Mouse (Mus musculus) c-Kit-positive CD71-negative TER-119-negative erythroid progenitor cells, embryonic 14.5 days (primary cell): ENCODE results near the gene Ing3.

ENCODE experiments used
- DNase-seq: peaks from one replicate; pipeline ENCODE4 v3.0.0-alpha.2; 2013; ENCODE audit warnings: low read depth

Gene Ing3

DNA sequence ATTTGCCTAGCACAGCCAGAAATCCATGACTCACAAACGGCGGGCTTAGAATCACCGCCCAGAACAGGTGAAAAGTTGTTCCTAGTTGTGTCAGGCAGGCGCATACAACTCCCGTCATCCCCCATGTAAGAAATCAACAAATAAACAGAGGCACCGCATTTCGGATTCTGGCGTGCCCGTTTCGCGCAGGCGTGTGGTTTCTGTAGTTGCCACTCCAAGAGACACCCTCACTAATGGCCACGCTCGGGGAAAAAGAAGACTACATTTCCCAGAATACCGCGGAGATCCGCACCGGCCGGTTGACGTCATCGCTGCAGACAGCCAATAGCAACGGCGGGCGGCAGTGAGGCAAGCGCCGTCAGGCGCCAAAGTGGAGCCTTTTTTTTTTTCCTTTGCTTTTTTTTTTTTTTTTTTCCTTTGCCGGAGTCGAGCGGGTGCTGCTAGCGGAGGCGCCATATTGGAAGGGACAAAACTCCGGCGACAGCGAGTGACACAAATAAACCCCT, at the start of gene Ing3:
Gene Ing3, plus strand, starts transcription at position 346 of the 506 bp plus-strand sequence.
- DNase-seq: peak; percentile 95

DNA sequence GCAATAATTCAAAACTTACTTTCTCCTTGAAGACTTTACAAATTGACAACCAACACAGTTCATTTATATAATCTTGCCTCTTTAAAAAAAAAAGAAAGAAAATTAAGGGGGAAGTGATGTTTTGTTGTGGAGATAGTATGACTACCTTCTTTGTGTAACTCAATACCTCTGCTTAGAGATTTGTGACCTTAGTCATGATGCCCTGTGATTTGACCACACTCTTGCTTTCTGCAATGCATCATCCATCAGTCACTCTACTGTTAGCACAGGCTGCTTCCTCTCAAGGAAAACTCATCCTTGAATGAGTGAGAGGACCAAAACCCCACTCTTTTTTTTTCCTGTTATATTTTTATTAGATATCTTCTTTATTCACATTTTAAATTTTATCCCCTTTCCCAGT, 39.7 kb upstream of the Ing3 start:
- DNase-seq: no peak

DNA sequence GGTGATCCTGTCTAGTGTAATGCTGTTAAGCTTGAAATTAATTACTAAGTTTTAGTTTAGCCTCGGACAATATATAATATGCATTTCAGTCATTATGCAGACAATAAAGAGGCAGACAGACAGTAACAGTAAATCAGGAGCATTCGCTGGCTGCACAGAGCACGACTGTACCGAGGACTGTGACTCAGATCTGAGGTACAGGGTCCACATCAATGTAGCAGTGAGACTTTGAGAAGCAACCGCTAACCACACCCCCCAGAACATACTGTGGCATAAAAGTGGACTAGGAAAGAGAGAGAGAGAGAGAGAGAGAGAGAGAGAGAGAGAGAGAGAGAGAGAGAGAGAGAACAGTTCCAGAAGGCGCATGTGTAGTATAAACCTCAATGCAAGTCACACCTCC, 38.6 kb upstream of the Ing3 start:
- DNase-seq: no peak

DNA sequence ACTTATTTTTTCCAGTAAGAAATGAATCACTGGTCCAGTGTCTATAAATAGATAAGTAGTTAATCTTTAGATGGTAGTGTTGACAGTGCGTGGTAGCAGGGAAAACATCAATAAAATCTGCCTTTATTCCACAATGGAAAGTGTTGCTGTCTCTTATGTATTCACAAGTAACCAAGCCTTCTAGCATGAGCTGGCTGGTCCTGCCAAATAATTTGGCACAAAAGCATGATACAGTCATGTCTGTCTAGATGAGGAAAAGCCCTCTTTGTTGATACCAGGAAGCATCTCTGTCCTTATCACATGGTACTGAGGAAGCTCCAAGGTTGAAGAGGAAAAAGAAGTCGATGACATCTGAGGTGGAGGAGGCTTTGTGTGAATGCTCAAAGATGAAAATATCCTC, 32.8 kb upstream of the Ing3 start:
- DNase-seq: no peak

DNA sequence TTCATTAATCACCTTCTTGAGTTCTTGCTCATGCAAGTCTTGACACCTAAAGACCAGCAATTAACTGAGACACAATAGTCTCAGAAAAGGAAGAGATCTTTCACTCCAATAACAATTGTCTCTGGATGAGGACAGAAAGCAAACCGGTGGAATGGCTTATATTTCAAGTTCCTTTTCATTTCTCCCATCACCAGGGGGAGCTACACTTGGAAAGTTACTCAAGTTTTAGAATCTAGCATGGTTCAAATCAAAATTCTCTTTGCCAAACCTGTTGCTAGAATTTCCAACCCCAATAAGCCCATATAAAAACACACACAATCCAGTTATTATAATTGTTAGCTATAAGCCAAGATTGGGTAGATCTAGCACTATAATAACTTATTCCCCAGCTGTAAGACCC, 25.2 kb upstream of the Ing3 start:
- DNase-seq: no peak

DNA sequence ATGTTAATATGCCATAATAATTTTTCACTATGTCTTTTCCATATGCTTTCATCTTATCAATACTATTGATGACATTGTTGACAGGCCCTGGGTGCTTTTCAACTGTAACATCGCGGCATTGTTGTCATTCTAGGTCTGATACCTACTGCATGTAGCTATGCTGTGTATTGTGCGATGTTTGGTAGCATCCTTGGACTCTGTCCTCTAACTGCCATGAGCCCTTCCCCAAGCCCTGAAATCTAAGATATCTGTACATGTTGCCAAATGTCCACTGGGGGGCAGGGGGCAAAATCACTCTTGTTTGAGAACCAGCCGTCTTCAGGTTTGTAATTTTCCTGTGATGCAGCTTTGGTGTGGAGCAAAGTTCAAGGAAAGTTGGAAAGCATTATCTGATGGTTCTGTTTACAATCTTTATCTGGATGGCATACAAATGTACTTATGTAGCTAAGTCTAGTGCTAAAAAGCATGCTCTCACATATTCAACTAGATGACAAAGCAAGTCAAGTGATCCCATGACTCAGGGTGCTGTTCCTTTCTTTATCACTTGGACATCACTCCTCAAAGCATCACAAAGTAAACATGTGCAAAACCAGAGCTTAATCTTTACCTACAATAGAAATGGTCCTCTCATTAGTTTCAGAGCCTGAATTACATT, 11.3 kb upstream of the Ing3 start:
- no peak for DNase-seq

DNA sequence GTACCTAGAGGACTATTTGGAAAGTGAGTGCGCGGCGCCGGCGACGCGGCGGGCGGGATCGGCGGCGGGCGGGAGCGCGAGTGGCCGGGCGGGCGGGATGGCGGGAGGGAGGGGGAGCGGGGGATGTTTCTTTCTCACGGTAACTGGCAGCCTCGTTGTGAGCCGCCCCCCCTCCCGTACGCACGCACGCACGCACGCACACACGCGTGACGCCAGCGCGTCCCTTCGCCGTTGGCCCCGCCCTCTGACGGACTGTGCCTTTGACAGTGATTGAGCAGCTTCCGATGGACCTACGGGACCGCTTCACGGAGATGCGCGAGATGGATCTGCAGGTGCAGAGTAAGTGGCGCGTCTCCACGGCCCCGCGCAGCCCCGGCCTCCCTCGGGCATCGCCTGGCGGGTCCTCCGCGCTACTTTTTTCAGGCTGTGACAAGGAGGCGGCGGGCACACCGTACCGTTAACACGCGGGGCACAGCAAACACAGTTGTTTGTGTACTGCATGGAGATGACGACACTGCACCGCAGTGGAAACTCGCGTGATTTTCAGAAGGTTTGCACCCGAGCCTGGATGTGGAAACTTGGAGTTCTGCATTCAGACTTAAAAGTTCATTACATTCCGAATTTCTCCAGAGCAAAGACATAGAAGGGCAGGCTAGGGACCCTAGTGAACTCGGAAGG, 539 bp downstream of the Ing3 start:
- DNase-seq: peak; percentile 92

DNA sequence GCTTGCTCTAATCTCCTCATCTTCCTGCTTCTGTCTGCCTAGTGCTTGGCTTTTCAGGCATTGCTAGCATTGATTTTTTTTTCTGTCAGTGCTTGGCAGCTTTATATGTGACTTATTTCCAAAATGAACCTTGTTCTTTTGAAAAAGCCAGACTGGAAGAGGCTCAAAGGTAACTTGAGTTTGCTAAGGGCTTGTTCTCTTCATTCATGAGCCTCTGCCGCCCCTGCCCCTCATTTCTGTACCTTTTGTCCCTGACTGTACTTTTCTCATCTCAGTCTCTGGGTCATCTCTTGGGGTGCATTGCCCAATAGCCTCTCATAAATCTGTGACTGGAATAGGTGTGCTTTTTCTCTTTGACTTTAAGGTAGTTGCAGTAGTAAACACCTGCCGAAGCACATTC, 1.3 kb downstream of the Ing3 start:
- no peak for DNase-seq

DNA sequence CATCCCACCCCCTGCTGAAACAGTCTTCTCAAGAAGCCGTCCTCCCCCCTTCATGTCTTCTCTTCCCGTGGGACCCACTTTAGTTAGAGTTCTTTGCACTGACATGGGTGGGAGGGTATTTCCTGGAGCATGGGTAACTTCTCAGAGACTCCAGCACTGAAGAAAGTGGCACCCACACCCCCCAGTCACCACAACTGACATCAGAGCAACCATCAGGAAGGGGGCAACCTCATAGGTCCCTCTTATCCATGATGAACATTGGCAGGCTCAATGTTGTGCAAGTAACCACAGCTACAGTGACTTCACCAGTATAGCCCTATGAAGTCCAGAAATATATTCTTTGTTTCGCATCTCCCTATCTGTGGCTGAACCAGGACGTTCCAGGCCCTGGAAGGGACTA, 6.1 kb downstream of the Ing3 start:
- no peak for DNase-seq

DNA sequence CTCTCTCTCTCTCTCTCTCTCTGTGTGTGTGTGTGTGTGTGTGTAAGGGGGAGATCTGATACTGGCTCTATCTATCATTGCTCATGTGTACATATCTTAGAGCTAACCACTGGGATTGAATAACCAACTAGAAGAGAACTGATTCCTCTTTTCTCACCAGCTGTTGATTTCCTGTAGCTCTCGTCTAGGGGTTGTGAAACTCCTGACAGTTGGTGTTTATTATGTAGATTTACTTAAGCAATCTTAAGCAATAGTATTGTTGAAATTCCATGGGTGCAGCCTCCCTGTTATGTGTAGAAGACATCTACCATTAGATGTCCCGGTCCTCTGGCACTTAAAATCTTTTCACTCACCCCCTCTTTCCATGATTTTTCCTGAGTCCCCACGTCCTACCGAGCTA, 9.6 kb downstream of the Ing3 start:
- DNase-seq: no peak

DNA sequence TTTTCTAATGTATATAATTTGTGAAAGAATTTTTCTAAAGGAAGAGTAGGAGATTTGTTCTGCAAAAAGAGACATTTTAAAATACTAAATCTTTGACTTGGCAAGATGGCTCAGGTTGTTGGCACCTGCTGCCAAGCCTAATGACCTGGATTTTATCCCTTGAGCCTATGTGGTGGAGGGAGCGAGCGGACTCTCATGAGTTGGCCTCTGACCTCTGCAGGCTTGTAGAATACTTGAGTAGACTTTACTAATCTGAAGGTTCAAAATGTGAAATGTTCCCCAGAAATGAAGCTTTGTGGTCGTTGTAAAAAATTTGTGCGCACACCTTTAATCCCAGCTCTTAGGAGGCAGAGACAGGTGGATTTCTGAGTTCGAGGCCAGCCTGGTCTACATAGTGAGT, 10.5 kb downstream of the Ing3 start:
- DNase-seq: no peak

DNA sequence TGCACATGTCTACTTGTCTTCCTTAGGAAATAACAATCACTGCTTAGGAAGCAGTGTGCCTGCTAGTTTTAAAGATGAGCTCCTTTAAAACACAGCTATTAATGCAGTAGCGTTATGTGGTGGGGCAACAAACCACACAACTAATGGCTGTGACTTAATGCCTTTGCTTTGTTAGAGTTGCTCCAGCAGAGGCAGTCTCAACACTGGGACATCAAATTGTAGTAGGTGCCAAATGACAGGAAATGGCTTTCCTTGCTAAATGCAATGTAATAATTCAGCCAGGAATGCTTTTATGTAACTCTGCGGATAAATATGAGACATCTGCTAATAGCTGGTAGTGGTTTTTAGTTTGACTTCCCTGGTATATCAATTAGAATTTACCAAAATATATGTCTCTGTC, 28.2 kb downstream of the Ing3 start:
- no peak for DNase-seq

DNA sequence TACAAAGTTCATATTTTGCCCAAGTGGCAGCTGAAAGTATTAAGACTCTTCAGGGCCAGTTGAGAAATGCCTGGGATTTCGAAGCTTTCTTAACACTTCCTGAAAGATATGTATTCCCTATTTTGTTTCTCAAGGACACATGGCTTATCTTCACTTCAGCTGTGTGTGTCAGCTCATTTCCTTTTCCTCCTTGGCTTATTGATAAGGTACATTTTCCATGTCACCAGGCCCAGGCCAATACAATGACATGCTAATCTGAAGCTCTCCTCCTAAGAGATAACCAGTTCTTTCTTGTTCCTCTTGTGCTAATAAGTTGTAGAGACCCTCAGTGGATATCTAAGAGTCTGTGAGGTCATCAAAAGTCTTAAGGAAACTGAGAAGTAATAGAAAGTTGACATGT, 31.7 kb downstream of the Ing3 start:
- DNase-seq: no peak

DNA sequence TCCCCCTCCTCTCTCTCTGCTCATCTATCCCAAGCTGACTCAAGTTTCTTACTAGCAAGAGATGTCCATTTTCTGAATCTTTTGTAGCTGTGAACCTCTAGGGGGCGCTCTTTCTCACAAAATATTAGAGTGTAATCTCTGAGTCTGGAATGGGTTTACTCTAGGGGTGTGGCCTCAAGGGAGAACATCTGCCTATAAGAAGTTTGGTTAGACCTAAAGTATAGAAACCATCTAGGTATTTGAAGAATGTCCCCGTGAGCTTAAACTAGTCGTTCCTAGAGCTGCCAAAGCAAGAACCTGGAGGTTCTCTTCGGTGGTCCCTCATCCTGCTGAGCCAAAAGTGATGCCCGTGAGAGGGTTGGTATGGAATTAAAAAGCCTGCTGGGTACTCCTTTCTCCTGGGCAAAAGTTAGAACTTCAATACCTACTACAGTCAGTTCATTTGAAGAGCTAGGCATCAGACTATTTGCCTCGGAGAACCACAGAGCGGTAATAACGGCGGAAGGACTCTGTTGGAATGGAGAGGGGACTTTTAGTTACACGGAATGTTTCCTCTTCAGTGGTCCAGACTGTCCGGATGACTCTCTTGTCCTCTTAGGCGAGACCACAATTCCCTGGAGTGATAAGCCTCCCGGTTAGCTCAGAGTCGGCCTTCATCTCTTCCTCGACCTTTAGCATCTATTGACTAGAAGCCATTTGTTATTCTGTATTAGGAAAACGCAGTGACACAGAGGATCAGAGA, 35.8 kb downstream of the Ing3 start:
- peak; percentile 84 for DNase-seq

DNA sequence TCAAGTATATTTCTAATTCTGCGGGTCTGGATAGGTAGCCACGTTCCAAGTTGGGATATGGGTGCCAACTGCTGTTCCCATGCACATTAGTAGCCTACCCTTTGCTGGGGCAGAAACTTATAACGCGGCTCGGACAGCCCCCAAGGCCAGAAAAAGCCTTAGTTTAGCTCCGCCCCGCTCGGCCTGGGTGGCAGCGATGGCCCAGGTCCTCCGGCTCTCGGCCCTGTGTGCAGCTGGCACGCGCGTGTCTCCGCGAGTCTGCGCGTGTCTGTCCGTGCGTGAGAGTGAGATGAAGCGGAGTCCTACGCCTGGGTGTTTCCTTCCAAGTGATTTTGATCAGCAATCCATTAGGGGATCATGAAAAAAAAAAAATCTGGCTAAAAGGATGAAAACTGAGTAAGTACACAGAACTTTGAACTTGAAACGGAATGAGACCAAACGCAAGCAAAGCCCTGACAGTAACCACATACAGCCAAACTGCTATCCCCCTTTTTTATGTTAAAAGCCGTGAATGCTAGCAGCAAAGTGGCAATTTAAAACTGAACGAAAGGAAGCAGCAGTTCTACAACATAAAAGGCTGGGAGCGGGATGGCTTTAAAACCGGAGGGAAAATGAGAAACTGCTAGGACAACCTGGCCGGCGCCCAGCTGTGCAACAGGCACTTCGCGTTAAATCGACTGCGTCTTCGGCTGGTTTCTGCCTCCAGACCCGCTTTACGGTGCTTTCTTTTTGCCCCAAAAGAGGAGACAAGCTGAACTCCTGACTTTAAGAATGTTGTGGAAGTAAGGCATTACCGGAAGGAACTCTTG, 36.6 kb downstream of the Ing3 start, which contains the start of gene Cped1:
Gene Cped1, plus strand, starts transcription at position 185 of the 809 bp plus-strand sequence.
- no peak for DNase-seq

DNA sequence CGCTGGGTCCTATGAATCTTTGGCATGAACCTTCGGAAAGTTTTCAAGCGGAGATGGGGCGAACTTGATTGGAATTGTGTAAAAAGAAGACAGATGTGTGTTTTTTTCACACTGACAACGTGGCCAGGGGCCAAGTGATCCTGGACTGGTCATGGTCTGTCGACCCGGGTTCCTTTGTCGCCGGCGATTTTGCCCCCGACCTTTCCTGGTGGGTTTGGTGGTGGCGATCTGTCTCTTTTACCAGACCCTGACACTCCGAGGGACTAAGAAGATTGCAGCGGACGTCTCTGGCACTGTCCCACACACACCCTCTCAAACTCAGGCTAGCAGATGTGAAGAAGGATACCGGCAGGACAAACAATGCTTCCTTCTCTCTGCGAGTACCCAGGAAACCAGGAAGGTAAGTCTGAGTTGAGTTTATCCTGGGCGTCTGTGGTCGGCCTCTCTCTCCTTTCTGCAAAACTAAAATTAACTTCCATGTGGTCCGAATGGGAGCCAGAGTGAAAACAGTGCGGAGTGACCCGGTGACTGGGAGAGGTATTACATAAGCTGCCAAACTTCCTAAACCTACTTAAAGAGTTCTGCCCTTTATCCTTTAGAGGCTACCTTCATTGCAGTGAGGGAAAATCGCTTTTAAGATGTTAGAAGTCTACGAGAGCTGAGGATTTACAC, 37.4 kb downstream of the Ing3 start:
- no peak for DNase-seq

DNA sequence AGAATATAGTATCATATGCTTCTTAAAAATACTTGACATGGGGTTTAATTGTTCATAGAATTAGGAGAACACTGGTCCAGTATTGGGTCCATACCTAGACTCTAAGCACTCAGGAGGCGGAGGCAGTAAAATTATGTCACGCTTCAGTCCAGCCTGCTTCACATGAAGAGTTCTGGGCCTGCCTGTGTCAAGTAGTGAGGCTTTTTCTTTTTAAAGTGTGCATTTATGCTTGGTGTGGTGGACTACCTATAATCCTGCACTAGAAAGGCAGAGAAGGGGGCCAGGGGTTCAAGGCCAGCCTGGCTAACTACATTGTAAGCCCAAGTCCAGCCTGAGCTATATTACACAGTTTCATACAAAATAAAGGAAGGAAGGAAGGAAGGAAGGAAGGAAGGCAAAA, 38.2 kb downstream of the Ing3 start:
- DNase-seq: no peak

DNA sequence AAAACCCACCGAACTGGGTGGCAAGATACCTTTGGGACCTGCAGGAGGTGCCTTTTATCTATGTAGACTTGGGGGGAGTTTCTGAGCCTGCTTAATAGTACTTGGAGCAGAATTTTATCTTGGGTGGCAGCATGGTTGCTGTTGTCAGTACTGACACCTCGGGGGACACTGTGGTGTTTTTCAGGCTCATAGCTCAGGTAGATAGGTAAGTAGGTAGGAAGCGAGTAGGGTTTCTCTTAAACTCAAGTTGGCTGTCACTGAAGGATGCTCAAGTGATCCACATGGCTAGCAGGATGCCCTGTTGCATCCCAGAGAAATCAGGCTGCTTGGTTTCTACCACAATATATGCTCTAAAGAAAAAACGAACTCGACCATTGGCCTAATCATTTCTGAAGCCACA, 38.9 kb downstream of the Ing3 start:
- no peak for DNase-seq

DNA sequence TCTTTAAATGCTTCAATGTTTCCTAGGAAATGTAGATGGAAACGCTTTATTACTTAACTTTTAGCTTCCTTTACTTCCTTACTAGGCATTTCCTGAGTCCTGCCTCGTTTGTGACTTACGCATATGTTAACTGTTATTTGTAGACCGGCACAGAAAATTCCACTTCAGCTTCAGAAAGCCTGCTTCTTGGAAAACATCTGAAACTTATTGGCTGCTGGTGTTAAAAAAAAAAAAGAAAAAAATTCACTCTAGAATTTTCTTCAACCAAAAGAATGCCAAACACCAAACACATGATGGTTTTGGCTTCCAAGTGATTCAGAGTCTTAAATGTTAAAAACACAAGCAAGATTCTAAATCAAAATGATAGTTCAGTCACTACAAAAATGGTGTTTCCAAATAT, 39.7 kb downstream of the Ing3 start:
- DNase-seq: no peak

DNA sequence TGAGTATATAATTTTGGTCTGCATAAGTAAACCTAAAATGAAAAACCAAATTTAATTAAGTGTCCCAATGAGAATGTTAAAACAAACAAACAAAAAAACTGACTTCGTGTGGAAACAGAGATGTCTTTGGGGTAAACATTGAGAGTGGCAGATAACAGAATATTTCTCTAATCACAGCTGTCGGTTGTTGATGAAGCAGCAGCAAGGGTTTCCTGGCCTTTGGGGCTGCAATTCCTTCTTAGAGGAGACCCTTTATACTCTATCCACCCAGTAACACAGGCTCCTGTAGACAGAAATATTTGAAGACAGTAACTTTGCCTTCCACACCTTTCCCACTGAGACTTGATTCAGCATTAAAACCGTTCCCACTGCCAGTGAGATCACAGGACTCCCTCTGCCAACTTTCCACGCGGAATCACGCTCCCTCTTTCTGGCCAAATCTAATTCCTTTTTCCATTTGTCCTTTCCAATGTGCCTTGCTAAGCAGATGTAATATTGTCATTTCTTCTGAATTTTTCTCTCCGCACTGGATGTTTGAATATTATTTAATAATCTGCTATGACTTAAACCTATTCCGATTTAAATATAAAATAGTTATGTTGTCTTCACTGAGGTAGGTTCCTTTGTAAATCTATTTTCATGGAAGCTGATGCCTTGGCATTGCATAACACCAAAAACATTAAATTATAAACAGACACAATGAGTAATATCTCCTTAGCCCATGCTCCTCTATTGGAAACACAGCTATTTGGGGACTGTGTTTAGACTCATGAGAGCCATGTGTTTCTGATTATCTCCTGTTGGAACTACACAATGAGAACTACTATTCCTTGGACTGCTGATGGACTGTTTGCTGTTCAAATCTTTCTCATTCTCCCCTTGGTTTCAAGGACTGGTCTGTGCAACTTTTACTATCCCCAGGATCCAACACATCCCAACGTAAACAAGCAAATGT, 41.1 kb downstream of the Ing3 start:
- no peak for DNase-seq

DNA sequence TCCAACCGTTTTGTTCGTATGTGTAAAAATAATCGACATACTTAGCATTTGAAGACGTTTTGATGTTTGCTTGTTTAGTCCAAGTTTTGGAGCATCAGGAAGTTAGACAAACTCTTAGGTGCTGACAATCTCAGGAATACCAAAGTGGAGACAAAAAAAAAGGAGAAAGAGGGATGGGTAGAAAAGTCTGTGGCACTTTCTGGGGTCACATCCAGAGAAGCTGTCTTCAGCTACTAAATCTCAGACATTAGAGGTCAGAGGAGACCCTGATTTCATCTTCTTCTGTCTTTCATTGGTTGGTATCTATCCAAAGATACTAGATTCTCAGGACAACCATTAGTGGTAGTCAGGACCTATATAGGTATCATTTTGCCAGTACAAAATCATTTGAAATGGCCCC, 41.8 kb downstream of the Ing3 start:
- no peak for DNase-seq
